Mouse (Mus musculus) heart, embryonic 12.5 days (tissue): ENCODE measurements around the gene Klrb1a. TPM values are rescaled to one million over a fixed set of nuclear protein-coding genes. Genes with fewer than 3 reads are reported as not detected.
"Not testable (repeated sequence)": the region's sequence is repeated elsewhere in the genome, so short reads cannot be mapped to it uniquely, and the experiment has no call there.

ENCODE experiments used
- ATAC-seq: fragments of 200-750 bp; cut with Nextera tagmentation; 2 replicates; pipeline ENCODE4 v1.8.0; 2017; ENCODE audit warnings: moderate TSS enrichment, moderate library complexity; ENCODE audit not compliant: insufficient number of reproducible peaks, low FRiP score
- H3K27ac ChIP-seq: fragments of 300-500 bp; sonication (generic); 2 replicates; pipeline ENCODE4 v1.5.1; 2016; ENCODE audit warnings: mild to moderate bottlenecking, moderate library complexity; ENCODE audit not compliant: poor library complexity, severe bottlenecking
- H3K27me3 ChIP-seq: fragments of 300-500 bp; sonication (generic); replicated peaks from 2 replicates; pipeline ENCODE4 v1.6.1; 2016; ENCODE audit warnings: mild to moderate bottlenecking, moderate library complexity
- H3K36me3 ChIP-seq: fragments of 300-500 bp; sonication (generic); 2 replicates; pipeline ENCODE4 v1.6.1; 2016; ENCODE audit warnings: mild to moderate bottlenecking, moderate library complexity
- H3K4me1 ChIP-seq: fragments of 300-500 bp; sonication (generic); replicated peaks from 2 replicates; pipeline ENCODE4 v1.6.1; 2016; ENCODE audit warnings: mild to moderate bottlenecking
- H3K4me2 ChIP-seq: fragments of 300-500 bp; sonication (generic); 2 replicates; pipeline ENCODE4 v1.6.1; 2016; ENCODE audit warnings: mild to moderate bottlenecking, moderate library complexity
- H3K4me3 ChIP-seq: fragments of 300-500 bp; sonication (generic); 2 replicates; pipeline ENCODE4 v1.5.1; 2016; ENCODE audit warnings: mild to moderate bottlenecking
- H3K9ac ChIP-seq: fragments of 300-500 bp; sonication (generic); 2 replicates; pipeline ENCODE4 v1.6.1; 2016; ENCODE audit warnings: mild to moderate bottlenecking, moderate library complexity
- H3K9me3 ChIP-seq: fragments of 300-500 bp; sonication (generic); replicated peaks from 2 replicates; pipeline ENCODE4 v1.6.1; 2016; ENCODE audit warnings: mild to moderate bottlenecking, moderate library complexity
- WGBS: fragments of 180-500 bp; shearing (Covaris S2); methylation state at CpG from one replicate; pipeline ENCODE4 v1.1.7; 2016; 5-methylcytosine and 5-hydroxymethylcytosine counted together
- polyA plus RNA-seq: library from polyadenylated mRNA; unstranded; fragments of >200 nt; fragmentation: Nextera tagmentation; extraction: Ambion mirVana; gene quantifications from 2 replicates; pipeline ENCODE4 v1.2.1, GENCODE M21; 2016

Gene Klrb1a
- polyA plus RNA-seq = not detected in 2 replicates

- H3K4me3 ChIP-seq, H3K27me3 ChIP-seq, H3K4me1 ChIP-seq, H3K9ac ChIP-seq, ATAC-seq, H3K9me3 ChIP-seq, H3K4me2 ChIP-seq, H3K36me3 ChIP-seq, H3K27ac ChIP-seq: not testable (repeated sequence)
- WGBS = 94% methylated on average over 5 of the region's 5 CpGs
Measured at GRCm38 (mm10) chr6:128623433-128623832, at the start of gene Klrb1a. TSS of gene Klrb1a (minus strand) at chr6:128623533.

GRCm38 (mm10) chr6:128669936-128670335 is 46.6 kb upstream of the Klrb1a start:
- no peaks in the 10 kb centered on the region for H3K27me3 ChIP-seq
- WGBS = 46% methylated on average over 4 of the region's 4 CpGs
- ATAC-seq = no peak
- H3K9me3 ChIP-seq = peaks cover 7% of the 10 kb centered on the region
- H3K27ac ChIP-seq = no peak overlapping the region
- no peak overlapping the region for H3K4me3 ChIP-seq
- H3K4me2 ChIP-seq = no peak overlapping the region
- H3K36me3 ChIP-seq = no peaks in the 10 kb centered on the region
- H3K9ac ChIP-seq = no peak overlapping the region
- H3K4me1 ChIP-seq = no peaks in the 10 kb centered on the region

- 12% methylated on average over 1 of the region's 1 CpGs for WGBS
- Histone ChIP-seq H3K4me1 (no peaks in the 10 kb centered on the region), H3K9ac (no peak within 1 kb of the TSS), H3K9me3 (no peaks in the 10 kb centered on the region), H3K4me3 (no peak within 1 kb of the TSS), H3K27ac (no peak within 1 kb of the TSS), H3K27me3 (no peaks in the 10 kb centered on the region), H3K4me2 (no peak within 1 kb of the TSS), H3K36me3 (no peaks in the 10 kb centered on the region)
- ATAC-seq = no peak
Measured at GRCm38 (mm10) chr6:128662206-128662605, 38.9 kb upstream of the Klrb1a start, which contains the start of gene Clec2h. TSS of gene Clec2h (plus strand) at chr6:128662385.

- 91% methylated on average over 1 of the region's 1 CpGs for WGBS
- Histone ChIP-seq H3K9ac (no peak overlapping the region), H3K36me3 (no peaks in the 10 kb centered on the region), H3K9me3 (no peaks in the 10 kb centered on the region), H3K4me2 (no peak overlapping the region), H3K27me3 (no peaks in the 10 kb centered on the region), H3K27ac (no peak overlapping the region), H3K4me1 (no peaks in the 10 kb centered on the region), H3K4me3 (no peak overlapping the region)
- ATAC-seq = no peak
Measured at GRCm38 (mm10) chr6:128661249-128661648, 37.9 kb upstream of the Klrb1a start.

DNA sequence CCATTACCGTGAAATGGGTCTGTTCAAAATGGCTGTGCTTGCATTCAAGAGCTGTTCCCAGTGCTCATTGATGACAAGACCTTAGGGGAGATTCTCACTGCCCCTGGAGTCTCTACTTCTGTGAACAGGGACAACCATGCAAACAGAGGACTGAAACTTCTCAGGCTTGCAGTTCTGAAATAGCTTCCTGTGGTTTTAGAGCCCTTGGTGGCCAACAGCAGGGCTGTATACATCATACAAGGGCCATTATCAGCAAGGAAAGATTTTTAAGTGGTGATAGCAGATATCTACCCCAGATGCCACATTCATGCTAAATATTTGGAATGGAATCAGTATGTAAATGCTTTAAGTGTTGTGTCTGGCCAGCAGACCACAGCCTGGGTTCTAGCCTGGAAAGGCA is 29.6 kb upstream of the Klrb1a start:
- H3K4me2 ChIP-seq = no peak overlapping the region
- H3K9ac ChIP-seq = no peak overlapping the region
- no peak overlapping the region for H3K27ac ChIP-seq
- H3K4me1 ChIP-seq = peaks cover 10% of the 10 kb centered on the region
- H3K4me3 ChIP-seq = no peak overlapping the region
- no peaks in the 10 kb centered on the region for H3K9me3 ChIP-seq
- H3K27me3 ChIP-seq = no peaks in the 10 kb centered on the region
- no peaks in the 10 kb centered on the region for H3K36me3 ChIP-seq
- ATAC-seq = no peak
- 90% methylated on average over 1 of the region's 1 CpGs for WGBS

- not testable (repeated sequence) for H3K4me2 ChIP-seq, H3K4me3 ChIP-seq, H3K36me3 ChIP-seq, H3K27ac ChIP-seq, H3K9ac ChIP-seq, H3K9me3 ChIP-seq, H3K27me3 ChIP-seq
- 0 out of 2 replicates have a peak, but pooled peaks have one; percentile 51 for ATAC-seq
- H3K4me1 ChIP-seq = peaks cover 10% of the 10 kb centered on the region
- 84% methylated on average over 7 of the region's 7 CpGs for WGBS
Measured at GRCm38 (mm10) chr6:128650827-128651226, 27.5 kb upstream of the Klrb1a start.

- Histone ChIP-seq H3K4me3 (no peak overlapping the region), H3K4me2 (no peak overlapping the region), H3K27ac (no peak overlapping the region), H3K36me3 (no peaks in the 10 kb centered on the region), H3K9me3 (no peaks in the 10 kb centered on the region), H3K4me1 (peaks cover 10% of the 10 kb centered on the region), H3K27me3 (no peaks in the 10 kb centered on the region), H3K9ac (no peak overlapping the region)
- 55% methylated on average over 1 of the region's 1 CpGs for WGBS
- ATAC-seq = no peak
Measured at GRCm38 (mm10) chr6:128650187-128650586, 26.9 kb upstream of the Klrb1a start.

- no peak overlapping the region for H3K9ac ChIP-seq
- H3K4me3 ChIP-seq = no peak overlapping the region
- no peaks in the 10 kb centered on the region for H3K9me3 ChIP-seq
- no peaks in the 10 kb centered on the region for H3K27me3 ChIP-seq
- H3K36me3 ChIP-seq = no peaks in the 10 kb centered on the region
- H3K4me2 ChIP-seq = no peak overlapping the region
- H3K4me1 ChIP-seq = peaks cover 10% of the 10 kb centered on the region
- H3K27ac ChIP-seq = no peak overlapping the region
- ATAC-seq = no peak
- WGBS = 75% methylated on average over 3 of the region's 3 CpGs
Measured at GRCm38 (mm10) chr6:128649681-128650080, 26.3 kb upstream of the Klrb1a start.

DNA sequence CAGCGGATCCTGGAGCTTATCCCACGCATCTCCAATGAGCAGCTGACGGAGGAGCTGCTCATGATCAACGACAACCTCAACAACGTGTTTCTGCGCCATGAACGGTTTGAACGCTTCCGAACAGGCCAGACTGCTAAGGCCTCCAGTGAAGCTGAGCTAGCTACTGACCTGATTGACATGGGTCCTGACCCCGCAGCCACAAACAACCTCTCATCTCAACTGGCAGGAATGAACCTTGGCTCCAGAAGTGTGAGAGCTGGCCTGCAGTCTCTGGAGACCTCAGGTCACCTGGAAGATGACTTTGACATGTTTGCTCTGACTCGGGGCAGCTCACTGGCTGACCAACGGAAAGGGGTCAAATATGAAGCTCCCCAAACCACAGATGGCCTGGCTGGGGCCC is 22.4 kb upstream of the Klrb1a start:
- not testable (repeated sequence) for H3K4me3 ChIP-seq, H3K4me2 ChIP-seq, H3K27me3 ChIP-seq, H3K36me3 ChIP-seq, H3K27ac ChIP-seq, ATAC-seq, H3K9ac ChIP-seq, H3K9me3 ChIP-seq
- 86% methylated on average over 12 of the region's 12 CpGs for WGBS
- H3K4me1 ChIP-seq = peaks cover 10% of the 10 kb centered on the region

- H3K27me3 ChIP-seq = not testable (repeated sequence)
Measured at GRCm38 (mm10) chr6:128644694-128645093, 21.4 kb upstream of the Klrb1a start.

GRCm38 (mm10) chr6:128643999-128644398 is 20.7 kb upstream of the Klrb1a start:
- Histone ChIP-seq H3K4me1 (peaks cover 8% of the 10 kb centered on the region), H3K9me3 (no peaks in the 10 kb centered on the region), H3K9ac (no peak overlapping the region), H3K27ac (no peak overlapping the region), H3K4me2 (no peak overlapping the region), H3K36me3 (no peaks in the 10 kb centered on the region), H3K27me3 (no peaks in the 10 kb centered on the region), H3K4me3 (no peak overlapping the region)
- no peak for ATAC-seq
- WGBS = 54% methylated on average over 2 of the region's 2 CpGs

More at GRCm38 (mm10) chr6:128644694-128645093, 21.4 kb upstream of the Klrb1a start:
- not testable (repeated sequence) for H3K9ac ChIP-seq, H3K27ac ChIP-seq, H3K36me3 ChIP-seq, ATAC-seq, H3K4me2 ChIP-seq, H3K9me3 ChIP-seq, H3K4me3 ChIP-seq
- H3K4me1 ChIP-seq = peaks cover 10% of the 10 kb centered on the region
- WGBS = 90% methylated on average over 20 of the region's 20 CpGs

DNA sequence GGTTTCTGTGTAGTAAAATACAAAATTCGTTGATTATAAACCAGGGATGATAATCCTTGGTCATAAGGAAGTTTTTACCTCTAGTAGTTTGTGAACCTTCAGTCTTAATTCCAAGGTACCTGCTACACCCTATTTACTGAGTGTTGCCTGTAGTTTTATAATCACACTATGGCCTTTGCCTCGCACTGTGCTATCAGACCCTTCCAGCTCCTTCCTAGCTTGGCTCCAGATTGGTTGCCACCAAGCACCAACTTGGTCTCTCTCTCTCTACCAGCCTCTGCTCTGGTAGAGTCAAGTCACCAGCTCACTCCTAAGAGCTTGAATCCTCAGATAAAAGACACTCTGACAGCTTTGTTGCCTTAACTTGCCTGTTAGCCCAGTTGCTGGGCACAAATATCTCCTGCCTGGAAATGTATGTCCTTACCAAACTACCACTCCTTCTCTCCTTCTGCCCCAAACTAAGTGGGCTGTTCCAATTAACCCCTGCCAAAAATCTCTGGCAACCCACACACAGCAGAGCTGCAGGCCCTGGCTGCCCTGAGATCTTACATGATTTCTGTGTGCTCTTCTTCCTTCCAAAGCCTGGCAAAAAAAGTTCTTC is 17.9 kb upstream of the Klrb1a start:
- no peaks in the 10 kb centered on the region for H3K9me3 ChIP-seq
- 64% methylated on average over 2 of the region's 2 CpGs for WGBS
- H3K27ac ChIP-seq = no peak overlapping the region
- H3K27me3 ChIP-seq = no peaks in the 10 kb centered on the region
- H3K4me3 ChIP-seq = no peak overlapping the region
- no peaks in the 10 kb centered on the region for H3K4me1 ChIP-seq
- no peak for ATAC-seq
- H3K36me3 ChIP-seq = no peaks in the 10 kb centered on the region
- H3K9ac ChIP-seq = no peak overlapping the region
- no peak overlapping the region for H3K4me2 ChIP-seq
